Mouse (Mus musculus) midbrain, embryonic 11.5 days (tissue): Measurements from ENCODE around the gene Elf5. TPM values are rescaled to one million over a fixed set of nuclear protein-coding genes. Genes with fewer than 3 reads are reported as not detected.

Experiments used
- ATAC-seq: fragments of 200-750 bp; cut with Nextera tagmentation; 2 replicates; pipeline ENCODE4 v1.8.0; 2017; ENCODE audit warnings: moderate TSS enrichment, moderate library complexity; ENCODE audit not compliant: low FRiP score
- DNase-seq: peaks from one replicate; pipeline ENCODE4 v3.0.0; 2015; ENCODE audit warnings: low spot score; ENCODE audit errors: missing footprints
- H3K27ac ChIP-seq: fragments of 300-500 bp; sonication (generic); 2 replicates; pipeline ENCODE4 v1.5.1; 2014; ENCODE audit warnings: low read depth, low read length
- H3K27me3 ChIP-seq: fragments of 300-500 bp; sonication (generic); 2 replicates; pipeline ENCODE4 v1.6.1; 2014; ENCODE audit warnings: mild to moderate bottlenecking, low read length, moderate library complexity, mixed read lengths; ENCODE audit not compliant: control insufficient read depth, insufficient read depth
- H3K36me3 ChIP-seq: fragments of 300-500 bp; sonication (generic); 2 replicates; pipeline ENCODE4 v1.6.1; 2014; ENCODE audit warnings: mild to moderate bottlenecking, low read length, moderate library complexity, mixed read lengths; ENCODE audit not compliant: control insufficient read depth, insufficient read depth
- H3K4me1 ChIP-seq: fragments of 300-500 bp; sonication (generic); 2 replicates; pipeline ENCODE4 v1.6.1; 2014; ENCODE audit warnings: low read length; ENCODE audit not compliant: control insufficient read depth, insufficient read depth
- H3K4me2 ChIP-seq: fragments of 300-500 bp; sonication (generic); 2 replicates; pipeline ENCODE4 v1.6.1; 2014; ENCODE audit warnings: mild to moderate bottlenecking, moderate library complexity
- H3K4me3 ChIP-seq: fragments of 300-500 bp; sonication (generic); 2 replicates; pipeline ENCODE4 v1.5.1; 2014; ENCODE audit warnings: low read depth, low read length
- H3K9ac ChIP-seq: fragments of 300-500 bp; sonication (generic); 2 replicates; pipeline ENCODE4 v1.6.1; 2014; ENCODE audit warnings: low read length
- H3K9me3 ChIP-seq: fragments of 300-500 bp; sonication (generic); 2 replicates; pipeline ENCODE4 v1.6.1; 2016; ENCODE audit warnings: low read length; ENCODE audit not compliant: control insufficient read depth
- WGBS: fragments of 180-500 bp; shearing (Covaris S2); extraction: QIAGEN DNeasy Blood & Tissue Kit; methylation state at CpG from one replicate; pipeline ENCODE4 v1.1.7; 2014; 5-methylcytosine and 5-hydroxymethylcytosine counted together
- polyA plus RNA-seq: library from polyadenylated mRNA; unstranded; fragments of >200 nt; fragmentation: Nextera tagmentation; extraction: Ambion mirVana; gene quantifications from 2 replicates; pipeline ENCODE4 v1.2.1, GENCODE M21; 2014

The Elf5 gene
- polyA plus RNA-seq, 1 experiment from 2014 or later, result not detected

DNA sequence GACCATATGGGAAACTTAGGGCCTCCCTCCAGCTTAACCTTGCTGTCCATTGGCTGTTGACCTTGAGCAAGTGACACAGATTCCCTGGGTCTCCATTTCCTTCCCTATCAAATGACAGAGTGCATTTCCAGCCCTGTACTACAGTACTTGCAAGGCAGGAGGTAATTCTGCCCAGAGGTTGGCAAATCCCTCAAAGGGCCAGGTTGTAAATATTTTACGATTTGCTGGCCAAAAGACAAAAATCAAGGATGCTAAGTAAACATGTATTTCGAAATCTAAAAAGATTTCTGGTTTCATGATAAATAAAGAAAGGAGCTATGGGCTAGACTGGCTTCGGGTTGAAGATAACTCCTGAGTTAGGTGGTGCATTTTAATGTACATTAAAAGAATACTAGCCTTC lies 16.9 kb downstream of the Elf5 start:
- no peaks in the 10 kb centered on the region for H3K9me3 ChIP-seq
- H3K4me2 ChIP-seq, result no peak overlapping the region
- H3K27me3 ChIP-seq, result no peaks in the 10 kb centered on the region
- 93% methylated on average over 3 of the region's 3 CpGs for WGBS
- H3K4me1 ChIP-seq, result peaks cover 11% of the 10 kb centered on the region
- H3K4me3 ChIP-seq, result no peak overlapping the region
- no peak overlapping the region for H3K9ac ChIP-seq
- H3K36me3 ChIP-seq, result no peaks in the 10 kb centered on the region
- ATAC-seq, result no peak
- H3K27ac ChIP-seq, result no peak overlapping the region
- no peak for DNase-seq

DNA sequence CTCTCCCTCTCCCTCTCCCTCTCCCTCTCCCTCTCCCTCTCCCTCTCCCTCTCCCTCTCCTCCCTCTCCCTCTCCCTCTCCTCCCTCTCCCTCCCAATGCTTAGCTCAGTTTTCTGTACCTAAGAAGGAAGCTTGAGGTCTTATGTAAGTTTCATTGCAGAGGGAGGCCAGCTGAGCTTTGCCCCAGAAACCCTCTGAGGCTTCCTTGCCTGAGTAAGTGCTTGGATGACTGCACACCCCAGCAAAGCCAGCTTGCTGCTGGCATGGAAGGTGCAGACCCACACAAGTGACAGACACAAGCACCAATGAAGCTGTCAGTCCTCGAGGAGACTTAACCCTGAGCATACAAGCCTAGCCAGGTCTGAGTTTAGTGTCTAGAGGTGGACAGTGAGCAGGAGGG lies 19.2 kb downstream of the Elf5 start:
- Histone ChIP-seq H3K36me3 (no peaks in the 10 kb centered on the region), H3K9ac (no peak overlapping the region), H3K4me1 (peaks cover 4% of the 10 kb centered on the region; the same call in 1 of the 2 replicates), H3K4me3 (no peak overlapping the region), H3K9me3 (no peaks in the 10 kb centered on the region), H3K27ac (no peak overlapping the region), H3K4me2 (no peak overlapping the region), H3K27me3 (no peaks in the 10 kb centered on the region)
- 55% methylated on average over 1 of the region's 1 CpGs for WGBS
- DNase-seq (peak; percentile 65), ATAC-seq (no peak)

GRCm38 (mm10) chr2:103432695-103433275 lies 21.3 kb downstream of the Elf5 start:
- Histone ChIP-seq H3K27ac (no peak overlapping the region), H3K9ac (no peak overlapping the region), H3K4me1 (peaks cover 2% of the 10 kb centered on the region; the same call in 1 of the 2 replicates), H3K4me3 (no peak overlapping the region), H3K4me2 (no peak overlapping the region), H3K27me3 (no peaks in the 10 kb centered on the region), H3K9me3 (no peaks in the 10 kb centered on the region), H3K36me3 (no peaks in the 10 kb centered on the region)
- DNase-seq (peak; percentile 23), ATAC-seq (no peak)
- 81% methylated on average over 8 of the region's 8 CpGs for WGBS

- Histone ChIP-seq H3K9ac (no peak overlapping the region), H3K36me3 (no peaks in the 10 kb centered on the region), H3K27me3 (no peaks in the 10 kb centered on the region), H3K9me3 (no peaks in the 10 kb centered on the region), H3K4me1 (peaks cover 2% of the 10 kb centered on the region; the same call in 1 of the 2 replicates), H3K27ac (no peak overlapping the region), H3K4me3 (no peak overlapping the region), H3K4me2 (no peak overlapping the region)
- 83% methylated on average over 2 of the region's 2 CpGs for WGBS
- DNase-seq (no peak), ATAC-seq (no peak)
These were observed 23.6 kb downstream of the Elf5 start for GRCm38 (mm10) chr2:103435110-103435509.

- Histone ChIP-seq H3K27ac (no peak overlapping the region), H3K9ac (no peak overlapping the region), H3K27me3 (no peaks in the 10 kb centered on the region), H3K9me3 (no peaks in the 10 kb centered on the region), H3K4me3 (no peak overlapping the region), H3K4me2 (no peak overlapping the region), H3K4me1 (peaks cover 2% of the 10 kb centered on the region; the same call in 1 of the 2 replicates), H3K36me3 (no peaks in the 10 kb centered on the region)
- no peak for ATAC-seq
- DNase-seq, result no peak
- 78% methylated on average over 5 of the region's 5 CpGs for WGBS
These were observed 25.0 kb downstream of the Elf5 start for GRCm38 (mm10) chr2:103436534-103436933.

DNA sequence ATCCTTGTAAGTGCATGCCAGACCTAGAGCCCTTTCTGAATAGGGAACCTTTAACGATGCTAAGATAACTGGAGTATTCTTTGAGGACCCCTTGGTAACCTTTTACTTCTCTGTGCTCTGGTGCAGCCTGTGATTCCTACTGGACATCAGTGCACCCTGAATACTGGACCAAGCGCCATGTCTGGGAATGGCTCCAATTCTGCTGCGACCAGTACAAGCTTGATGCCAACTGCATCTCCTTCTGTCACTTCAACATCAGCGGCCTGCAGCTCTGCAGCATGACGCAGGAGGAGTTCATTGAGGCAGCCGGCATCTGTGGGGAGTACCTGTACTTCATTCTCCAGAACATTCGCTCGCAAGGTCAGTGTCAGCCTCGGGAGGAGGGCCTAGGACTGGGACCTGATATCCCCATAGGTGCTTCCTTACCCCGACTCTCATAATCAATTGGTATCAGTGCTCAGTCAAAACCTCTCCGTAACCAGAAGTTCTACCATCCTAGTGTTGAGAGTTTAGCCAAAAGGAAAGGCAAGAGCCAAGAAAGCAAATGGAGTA lies 27.7 kb downstream of the Elf5 start:
- Histone ChIP-seq H3K9me3 (no peaks in the 10 kb centered on the region), H3K4me1 (no peaks in the 10 kb centered on the region), H3K27me3 (no peaks in the 10 kb centered on the region), H3K27ac (no peak overlapping the region), H3K4me3 (no peak overlapping the region), H3K36me3 (no peaks in the 10 kb centered on the region), H3K9ac (no peak overlapping the region), H3K4me2 (no peak overlapping the region)
- DNase-seq, result no peak
- no peak for ATAC-seq
- 88% methylated on average over 11 of the region's 11 CpGs for whole genome bisulfite sequencing

DNA sequence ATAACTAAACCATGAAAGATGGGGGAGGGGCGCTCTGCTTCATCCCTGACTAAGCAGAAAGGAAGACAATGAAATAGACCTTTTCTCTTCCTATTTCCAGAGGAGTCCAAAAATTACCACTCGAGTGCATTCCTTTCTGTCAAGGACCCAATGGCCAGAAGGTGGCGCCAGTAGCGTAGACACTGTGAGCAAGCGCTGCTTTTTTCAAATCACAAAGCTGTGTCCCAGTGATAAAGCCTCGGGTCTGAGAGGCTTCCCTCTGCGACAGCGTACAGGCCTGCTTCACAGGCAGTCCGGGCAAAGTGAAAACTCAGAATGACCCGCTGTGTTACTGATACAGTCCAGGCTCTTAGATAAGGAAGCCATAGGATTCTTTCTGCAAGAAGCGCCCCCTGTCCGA lies 28.2 kb downstream of the Elf5 start:
- H3K9ac ChIP-seq, result peak overlapping the region; percentile 47
- peak overlapping the region; percentile 40 for H3K4me2 ChIP-seq
- H3K27ac ChIP-seq, result no peak overlapping the region
- no peak overlapping the region for H3K4me3 ChIP-seq
- peak; percentile 67 for ATAC-seq
- no peaks in the 10 kb centered on the region for H3K27me3 ChIP-seq
- H3K4me1 ChIP-seq, result no peaks in the 10 kb centered on the region
- DNase-seq, result peak; percentile 98
- WGBS, result 7% methylated on average over 12 of the region's 12 CpGs
- H3K9me3 ChIP-seq, result no peaks in the 10 kb centered on the region
- H3K36me3 ChIP-seq, result no peaks in the 10 kb centered on the region

GRCm38 (mm10) chr2:103445776-103446175 lies 34.3 kb downstream of the Elf5 start:
- Histone ChIP-seq H3K4me2 (no peak overlapping the region), H3K9me3 (no peaks in the 10 kb centered on the region), H3K27ac (no peak overlapping the region), H3K4me1 (no peaks in the 10 kb centered on the region), H3K36me3 (no peaks in the 10 kb centered on the region), H3K27me3 (no peaks in the 10 kb centered on the region), H3K4me3 (no peak overlapping the region), H3K9ac (no peak overlapping the region)
- 69% methylated on average over 6 of the region's 6 CpGs for WGBS
- 0 out of 2 replicates have a peak, but pooled peaks have one; percentile 16 for ATAC-seq
- DNase-seq, result peak; percentile 90

- H3K9ac ChIP-seq, result no peak overlapping the region
These were observed 34.8 kb downstream of the Elf5 start for GRCm38 (mm10) chr2:103446326-103446725.

More at GRCm38 (mm10) chr2:103446326-103446725, 34.8 kb downstream of the Elf5 start:
- H3K27ac ChIP-seq, result no peak overlapping the region
- no peaks in the 10 kb centered on the region for H3K9me3 ChIP-seq
- WGBS, result 81% methylated on average over 6 of the region's 6 CpGs
- ATAC-seq (no peak), DNase-seq (peak; percentile 71)
- H3K36me3 ChIP-seq, result no peaks in the 10 kb centered on the region
- no peak overlapping the region for H3K4me2 ChIP-seq
- no peaks in the 10 kb centered on the region for H3K27me3 ChIP-seq
- no peaks in the 10 kb centered on the region for H3K4me1 ChIP-seq
- H3K4me3 ChIP-seq, result no peak overlapping the region
